Mouse (Mus musculus): ENCODE measurements around the gene Ccnd2. TPM values are rescaled to one million over a fixed set of nuclear protein-coding genes. Genes with fewer than 3 reads are reported as not detected.

Ccnd2 gene
- total and polyA plus RNA-seq, 3 experiments = 42.4 to 255 (median 146) TPM

DNA sequence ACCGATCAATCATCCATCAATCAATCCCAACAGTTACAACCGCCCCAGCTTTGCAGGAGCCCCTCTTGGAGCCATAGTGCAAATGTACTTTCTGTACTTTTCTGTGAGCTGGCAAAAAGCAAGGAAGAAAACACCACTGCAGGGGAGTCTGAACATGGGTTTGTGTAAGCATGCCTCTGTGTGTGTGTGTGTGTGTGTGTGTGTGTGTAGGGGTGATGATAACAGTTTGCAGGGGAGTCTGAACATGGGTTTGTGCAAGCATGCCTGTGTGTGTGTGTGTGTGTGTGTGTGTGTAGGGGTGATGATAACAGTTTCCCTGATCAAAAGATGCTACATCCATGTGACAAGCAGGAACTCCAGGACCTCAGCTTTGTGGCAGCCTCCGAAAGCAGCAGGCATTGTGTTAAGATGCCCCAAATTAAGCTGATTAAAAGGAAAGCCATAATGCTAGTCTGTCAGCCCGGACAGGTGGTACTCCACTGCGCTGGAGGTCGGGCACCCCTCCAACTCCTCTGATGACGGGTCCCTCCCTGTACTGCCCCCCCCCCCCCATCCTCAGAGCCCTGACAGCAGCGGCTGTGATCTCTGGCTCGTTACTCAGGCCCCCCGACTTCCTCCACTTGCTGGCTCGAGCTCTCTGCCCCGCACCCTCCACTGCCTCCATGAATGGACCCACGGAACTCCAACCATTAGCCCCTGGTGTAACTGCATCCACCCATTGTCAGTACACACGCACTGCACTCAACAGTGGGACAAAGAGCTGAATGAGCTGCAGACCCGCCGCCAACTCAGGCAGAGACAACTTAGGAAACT is 18.4 kb downstream of the Ccnd2 start:
- Histone ChIP-seq H3K4me3 (replicated peaks in 1 of 3; ENCODE audit: low read depth in 2 of 3, low read length in 2 of 3, poor library complexity in 1 of 3) (no peak overlapping the region), H3K27ac (ENCODE audit: insufficient read depth, low read depth) (0 out of 2 replicates have a peak overlapping the region, but pooled peaks have one; percentile 67), H3K36me3 (replicated peaks in 1 of 2; ENCODE audit: control insufficient read depth in 1 of 2, insufficient read depth in 1 of 2, low read length in 1 of 2) (peaks cover 84 to 96% of the 10 kb centered on the region in 2 experiments), H3K4me1 (ENCODE audit: control insufficient read depth in 1 of 2, insufficient read depth in 2 of 2) (peaks cover 0 to 11% of the 10 kb centered on the region in 2 experiments; a peak in 1 of 4 replicates), H3K9me3 (replicated peaks; ENCODE audit: low read length) (no peaks in the 10 kb centered on the region), H3K27me3 (replicated peaks) (no peaks in the 10 kb centered on the region), H3K4me2 (ENCODE audit: insufficient read depth, low read depth, poor library complexity, severe bottlenecking) (no peak overlapping the region), H3K9ac (ENCODE audit: insufficient read depth, low read depth) (no peak overlapping the region), H3K79me2 (replicated peaks; ENCODE audit: control insufficient read depth, extremely low read depth, insufficient read depth, poor library complexity, severe bottlenecking) (no peaks in the 10 kb centered on the region; the same call in 1 of the 2 replicates)
- in situ Hi-C loops (cut with MboI; ENCODE audit: low pct_ligation_motif_present, low pct_unique_long_range_greater_than_20kb, low sequenced_read_pairs) (no loop called here), dilution Hi-C loops (cut with MboI; ENCODE audit: extremely low pct_ligation_motif_present, extremely low pct_unique_long_range_greater_than_20kb, low sequenced_read_pairs) (no loop called here)
- no peak for TF ChIP-seq MAZ (IDR thresholded peaks at IDR 0.05; ENCODE audit: low read depth, low read length)
- TF ChIP-seq HCFC1 (IDR thresholded peaks at IDR 0.05; ENCODE audit: low read depth, low read length) = no peak
- no peak for TF ChIP-seq E2F4 (IDR thresholded peaks at IDR 0.05; ENCODE audit: insufficient replicate concordance, low read depth, low read length)
- TF ChIP-seq KAT2A (IDR thresholded peaks at IDR 0.05; ENCODE audit: insufficient replicate concordance, low read length) = no peak
- TF ChIP-seq TBP (conservative IDR thresholded peaks at IDR 0.05; ENCODE audit: low read depth, low read length) = no peak
- no peak for TF ChIP-seq IRF4 (IDR thresholded peaks at IDR 0.05; ENCODE audit: low read depth, low read length)
- TF ChIP-seq USF2 (conservative IDR thresholded peaks at IDR 0.05; ENCODE audit: low read depth, low read length) = no peak
- TF ChIP-seq NELFE (IDR thresholded peaks at IDR 0.05; ENCODE audit: low read depth, low read length) = no peak
- TF ChIP-seq EP300 (IDR thresholded peaks at IDR 0.05; ENCODE audit: low read length) = no peak
- TF ChIP-seq JUND (conservative IDR thresholded peaks at IDR 0.05; ENCODE audit: low read depth, low read length) = no peak
- no peak for TF ChIP-seq RAD21 (IDR thresholded peaks at IDR 0.05; ENCODE audit: low read depth, low read length)
- TF ChIP-seq MEF2A (IDR thresholded peaks at IDR 0.05; ENCODE audit: borderline replicate concordance, low read depth, low read length) = no peak
- no peak for TF ChIP-seq ZMIZ1 (IDR thresholded peaks at IDR 0.05; ENCODE audit: low read depth, low read length)
- TF ChIP-seq CTCF (conservative IDR thresholded peaks at IDR 0.05 in 1 of 2, IDR thresholded peaks at IDR 0.05 in 1 of 2; ENCODE audit: low read depth in 2 of 2, low read length in 2 of 2) = no peak
- no peak for TF ChIP-seq SIN3A (IDR thresholded peaks at IDR 0.05; ENCODE audit: low read length)
- no peak for TF ChIP-seq POLR2AphosphoS2 (IDR thresholded peaks at IDR 0.05; ENCODE audit: low read depth, low read length)
- no peak for TF ChIP-seq POLR2A (IDR thresholded peaks at IDR 0.05; ENCODE audit: low read depth, low read length)
- TF ChIP-seq PAX5 (IDR thresholded peaks at IDR 0.05; ENCODE audit: low read length) = no peak
- DNase-seq (ENCODE audit: extremely low read depth) = no peak

DNA sequence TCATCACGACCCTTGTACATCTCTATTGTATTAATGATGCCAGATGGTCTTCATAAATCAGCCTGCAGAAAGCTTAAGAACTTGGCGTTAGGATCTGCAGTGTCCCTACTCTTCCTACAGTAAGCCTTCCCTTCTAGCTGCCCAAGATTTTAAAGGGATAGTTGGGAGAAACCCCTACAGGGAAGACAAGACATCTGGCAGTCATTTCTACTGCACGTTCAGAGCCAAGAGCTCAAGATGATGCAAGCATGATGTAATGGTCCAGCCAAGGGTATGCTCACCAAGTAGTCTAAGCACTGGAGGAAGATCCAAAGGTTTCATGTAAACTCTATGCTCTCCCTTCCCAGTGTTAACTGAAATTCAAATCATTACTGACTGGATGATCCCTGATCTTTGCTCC is 19.3 kb downstream of the Ccnd2 start:
- TF ChIP-seq SMC3 (IDR thresholded peaks at IDR 0.05; ENCODE audit: low read depth, low read length) (no peak), BHLHE40 (IDR thresholded peaks at IDR 0.05; ENCODE audit: low read depth, low read length) (0 out of 2 replicates have a peak, but pooled peaks have one; percentile 7)
- dilution Hi-C loops (cut with MboI; ENCODE audit: extremely low pct_ligation_motif_present, extremely low pct_unique_long_range_greater_than_20kb, low sequenced_read_pairs) (no loop called here), in situ Hi-C loops (cut with MboI; ENCODE audit: low pct_ligation_motif_present, low pct_unique_long_range_greater_than_20kb, low sequenced_read_pairs) (no loop called here)
- Histone ChIP-seq H3K36me3 (replicated peaks in 1 of 2; ENCODE audit: control insufficient read depth in 1 of 2, insufficient read depth in 1 of 2, low read length in 1 of 2) (peaks cover 81 to 94% of the 10 kb centered on the region in 2 experiments), H3K9ac (ENCODE audit: insufficient read depth, low read depth) (no peak overlapping the region), H3K27me3 (replicated peaks) (no peaks in the 10 kb centered on the region), H3K4me2 (ENCODE audit: insufficient read depth, low read depth, poor library complexity, severe bottlenecking) (no peak overlapping the region), H3K9me3 (replicated peaks; ENCODE audit: low read length) (no peaks in the 10 kb centered on the region), H3K27ac (ENCODE audit: insufficient read depth, low read depth) (peak overlapping the region; percentile 67), H3K79me2 (replicated peaks; ENCODE audit: control insufficient read depth, extremely low read depth, insufficient read depth, poor library complexity, severe bottlenecking) (no peaks in the 10 kb centered on the region; the same call in 1 of the 2 replicates), H3K4me1 (ENCODE audit: control insufficient read depth in 1 of 2, insufficient read depth in 2 of 2) (peaks cover 0 to 11% of the 10 kb centered on the region in 2 experiments; a peak in 1 of 4 replicates), H3K4me3 (replicated peaks in 1 of 3; ENCODE audit: low read depth in 2 of 3, low read length in 2 of 3, poor library complexity in 1 of 3) (no peak overlapping the region)
- no peak for DNase-seq (ENCODE audit: extremely low read depth)

Measured in CH12.LX (cell line).